Mouse (Mus musculus) hindbrain, embryonic 11.5 days (tissue): ENCODE results near the gene Gpa33. TPM values are rescaled to one million over a fixed set of nuclear protein-coding genes. Genes with fewer than 3 reads are reported as not detected.

Experiments
- ATAC-seq: fragments of 200-750 bp; cut with Nextera tagmentation; 2 replicates; pipeline ENCODE4 v1.8.0; 2017; ENCODE audit warnings: mild to moderate bottlenecking, moderate TSS enrichment, moderate library complexity; ENCODE audit not compliant: low FRiP score
- DNase-seq: peaks from one replicate; pipeline ENCODE4 v3.0.0-alpha.2; 2015; ENCODE audit warnings: low spot score
- H3K27ac ChIP-seq: fragments of 300-500 bp; sonication (generic); 2 replicates; pipeline ENCODE4 v1.5.1; 2014; ENCODE audit warnings: mild to moderate bottlenecking, low read depth, low read length
- H3K27me3 ChIP-seq: fragments of 300-500 bp; sonication (generic); 2 replicates; pipeline ENCODE4 v1.6.1; 2014; ENCODE audit warnings: mild to moderate bottlenecking, low read length, moderate library complexity, mixed read lengths; ENCODE audit not compliant: control insufficient read depth, insufficient read depth
- H3K36me3 ChIP-seq: fragments of 300-500 bp; sonication (generic); 2 replicates; pipeline ENCODE4 v1.6.1; 2014; ENCODE audit warnings: mild to moderate bottlenecking, low read length, moderate library complexity, mixed read lengths; ENCODE audit not compliant: control insufficient read depth, insufficient read depth
- H3K4me1 ChIP-seq: fragments of 300-500 bp; sonication (generic); replicated peaks from 2 replicates; pipeline ENCODE4 v1.6.1; 2014; ENCODE audit warnings: low read length, mixed read lengths; ENCODE audit not compliant: control insufficient read depth, insufficient read depth
- H3K4me2 ChIP-seq: fragments of 300-500 bp; sonication (generic); replicated peaks from 2 replicates; pipeline ENCODE4 v1.6.1; 2014; ENCODE audit warnings: mild to moderate bottlenecking, low read depth, low read length
- H3K4me3 ChIP-seq: fragments of 300-500 bp; sonication (generic); 2 replicates; pipeline ENCODE4 v1.5.1; 2014; ENCODE audit warnings: low read depth, low read length
- H3K9ac ChIP-seq: fragments of 300-500 bp; sonication (generic); 2 replicates; pipeline ENCODE4 v1.6.1; 2014; ENCODE audit warnings: low read depth, low read length
- H3K9me3 ChIP-seq: fragments of 300-500 bp; sonication (generic); 2 replicates; pipeline ENCODE4 v1.6.1; 2016; ENCODE audit warnings: low read length; ENCODE audit not compliant: control insufficient read depth
- WGBS: fragments of 180-500 bp; shearing (Covaris S2); extraction: QIAGEN DNeasy Blood & Tissue Kit; methylation state at CpG from one replicate; pipeline ENCODE4 v1.1.7; 2014; 5-methylcytosine and 5-hydroxymethylcytosine counted together
- polyA plus RNA-seq: library from polyadenylated mRNA; unstranded; fragments of >200 nt; fragmentation: Nextera tagmentation; extraction: Ambion mirVana; gene quantifications from 2 replicates; pipeline ENCODE4 v1.2.1, GENCODE M21; 2014

The Gpa33 gene
- polyA plus RNA-seq, 1 experiment from 2014 or later = 0.12 TPM

DNA sequence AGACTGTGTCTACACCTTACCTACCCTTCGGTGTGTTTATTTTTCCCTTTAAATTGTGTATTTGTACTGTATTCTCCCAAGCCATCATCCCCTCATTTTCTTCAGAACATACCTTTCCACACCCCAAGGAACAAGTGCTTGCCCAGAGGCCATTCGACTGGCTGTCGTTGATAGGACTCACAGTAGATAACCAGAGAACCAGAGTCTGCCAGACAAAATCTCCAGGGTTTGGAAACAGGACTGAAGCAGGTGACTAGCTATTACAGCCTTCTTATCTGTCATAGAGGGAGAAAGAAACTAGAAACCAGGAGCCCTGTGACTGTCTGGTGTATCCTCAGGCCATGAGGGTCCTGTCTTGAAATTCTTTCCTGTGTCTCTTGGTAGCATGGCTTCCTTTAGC is 25.2 kb upstream of the Gpa33 start:
- no peaks in the 10 kb centered on the region for H3K36me3 ChIP-seq
- ATAC-seq = no peak
- H3K4me3 ChIP-seq = no peak overlapping the region
- H3K9me3 ChIP-seq = no peaks in the 10 kb centered on the region
- H3K4me2 ChIP-seq = no peak overlapping the region
- 0 out of 2 replicates have a peak, but pooled peaks cover 2% of the 10 kb centered on the region for H3K27me3 ChIP-seq
- no peak for DNase-seq
- 94% methylated on average over 3 of the region's 3 CpGs for WGBS
- no peaks in the 10 kb centered on the region for H3K4me1 ChIP-seq
- no peak overlapping the region for H3K27ac ChIP-seq
- H3K9ac ChIP-seq = no peak overlapping the region

DNA sequence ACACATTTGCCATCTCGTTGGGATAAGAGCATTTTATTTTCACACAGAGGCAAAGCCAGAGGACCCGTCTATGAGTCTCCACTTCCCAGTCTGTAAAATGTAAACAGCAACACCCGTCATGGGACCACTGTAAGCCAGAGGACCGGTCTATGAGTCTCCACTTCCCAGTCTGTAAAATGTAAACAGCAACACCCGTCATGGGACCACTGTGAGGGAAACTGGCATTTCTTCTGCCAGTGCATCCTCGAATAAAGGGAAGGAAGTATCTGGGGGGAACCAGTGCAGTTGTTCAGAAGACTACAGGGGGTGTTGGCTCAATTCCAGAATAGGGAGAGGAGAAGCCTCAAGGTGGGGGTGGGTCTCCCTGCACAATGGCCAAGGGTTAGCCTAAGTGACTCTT is 24.6 kb upstream of the Gpa33 start:
- no peak for ATAC-seq
- Histone ChIP-seq H3K9ac (no peak overlapping the region), H3K4me2 (no peak overlapping the region), H3K27me3 (0 out of 2 replicates have a peak, but pooled peaks cover 2% of the 10 kb centered on the region), H3K27ac (no peak overlapping the region), H3K4me3 (no peak overlapping the region), H3K36me3 (no peaks in the 10 kb centered on the region), H3K9me3 (no peaks in the 10 kb centered on the region), H3K4me1 (no peaks in the 10 kb centered on the region)
- WGBS = 84% methylated on average over 6 of the region's 6 CpGs
- no peak for DNase-seq

DNA sequence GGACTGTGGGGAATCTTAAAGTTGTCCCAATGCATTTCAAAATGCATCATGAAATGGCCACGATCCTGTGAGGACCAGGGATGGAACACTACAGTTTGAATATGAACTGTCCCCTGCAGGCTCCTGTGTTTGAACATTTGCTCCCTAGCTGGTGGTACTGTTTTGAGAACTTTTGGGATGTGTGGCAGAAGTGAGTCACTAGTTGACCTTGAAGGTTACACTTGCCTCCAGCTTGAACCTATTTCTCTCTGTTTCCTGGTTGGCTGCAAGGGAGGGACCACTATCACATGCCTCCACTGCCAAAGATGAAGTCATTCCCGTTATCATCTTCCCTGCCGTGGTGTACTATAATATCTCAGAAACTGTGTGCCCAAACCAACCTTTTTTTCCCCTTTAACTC is 15.1 kb upstream of the Gpa33 start:
- no peak overlapping the region for H3K4me3 ChIP-seq
- ATAC-seq (no peak), DNase-seq (no peak)
- no peaks in the 10 kb centered on the region for H3K4me1 ChIP-seq
- no peak overlapping the region for H3K4me2 ChIP-seq
- 82% methylated on average over 3 of the region's 3 CpGs for WGBS
- H3K27me3 ChIP-seq = no peaks in the 10 kb centered on the region
- H3K9me3 ChIP-seq = no peaks in the 10 kb centered on the region
- no peak overlapping the region for H3K9ac ChIP-seq
- H3K36me3 ChIP-seq = no peaks in the 10 kb centered on the region
- no peak overlapping the region for H3K27ac ChIP-seq

DNA sequence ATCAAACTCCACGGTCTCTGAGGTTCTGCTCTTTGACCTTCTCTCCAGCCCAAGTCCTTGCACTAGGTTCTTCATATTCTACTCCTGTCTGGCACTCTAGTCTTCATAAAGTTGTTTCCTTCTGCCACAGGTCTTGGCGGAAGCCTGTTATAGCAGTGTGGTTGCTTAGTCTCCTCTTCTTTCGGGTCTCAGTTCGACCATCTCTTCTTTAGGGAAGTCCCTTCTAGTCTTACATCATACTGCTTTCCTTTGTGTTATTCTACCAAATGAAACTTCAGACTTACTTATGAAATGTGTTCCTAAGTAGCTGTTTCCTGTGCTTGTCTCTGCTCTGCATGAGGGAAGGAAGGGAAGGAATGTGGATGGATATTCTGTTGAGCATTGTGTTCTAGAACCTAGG is 14.3 kb upstream of the Gpa33 start:
- Histone ChIP-seq H3K9me3 (no peaks in the 10 kb centered on the region), H3K36me3 (no peaks in the 10 kb centered on the region), H3K9ac (no peak overlapping the region), H3K27me3 (no peaks in the 10 kb centered on the region), H3K27ac (no peak overlapping the region), H3K4me2 (no peak overlapping the region), H3K4me3 (no peak overlapping the region), H3K4me1 (no peaks in the 10 kb centered on the region)
- 92% methylated on average over 4 of the region's 4 CpGs for WGBS
- ATAC-seq = no peak
- DNase-seq = no peak

DNA sequence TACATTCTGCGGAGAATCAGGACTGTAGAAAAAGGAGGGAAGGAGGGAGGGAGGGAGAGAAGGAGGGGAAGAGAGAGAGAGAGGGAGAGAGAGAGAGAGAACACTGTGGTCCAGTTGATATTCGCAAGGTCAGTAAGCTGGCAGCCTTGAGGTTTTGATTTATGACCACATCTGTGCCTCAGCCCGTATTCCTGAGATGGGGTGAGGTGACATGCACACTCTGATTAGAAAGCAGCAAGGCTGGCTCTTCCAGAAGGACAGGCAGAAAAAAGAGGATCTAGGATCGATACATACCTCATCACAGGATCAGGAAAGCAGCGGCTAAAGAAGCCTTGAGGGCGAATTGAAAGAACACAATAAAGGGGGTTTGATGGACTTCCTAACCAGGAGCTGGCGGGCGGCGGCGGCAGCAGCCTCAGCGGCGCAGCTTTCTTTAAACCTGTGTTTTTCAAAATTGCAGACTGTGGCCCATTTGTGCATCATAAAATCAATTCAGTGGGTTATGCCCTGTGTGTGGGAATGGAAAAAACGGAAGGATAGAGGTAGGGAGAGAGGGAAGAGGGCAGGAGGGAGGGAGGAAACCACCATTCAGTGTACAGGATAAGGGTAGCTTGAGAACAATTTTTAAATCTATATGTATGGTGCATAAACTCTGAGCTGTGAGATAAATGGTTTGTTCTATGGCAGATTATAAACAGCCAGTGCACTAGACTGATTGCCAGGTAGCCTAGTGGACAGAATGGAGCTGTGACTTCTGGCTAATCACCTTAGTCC is 12.0 kb upstream of the Gpa33 start:
- peak; percentile 27; the same call in 1 of the 2 replicates for ATAC-seq

DNA sequence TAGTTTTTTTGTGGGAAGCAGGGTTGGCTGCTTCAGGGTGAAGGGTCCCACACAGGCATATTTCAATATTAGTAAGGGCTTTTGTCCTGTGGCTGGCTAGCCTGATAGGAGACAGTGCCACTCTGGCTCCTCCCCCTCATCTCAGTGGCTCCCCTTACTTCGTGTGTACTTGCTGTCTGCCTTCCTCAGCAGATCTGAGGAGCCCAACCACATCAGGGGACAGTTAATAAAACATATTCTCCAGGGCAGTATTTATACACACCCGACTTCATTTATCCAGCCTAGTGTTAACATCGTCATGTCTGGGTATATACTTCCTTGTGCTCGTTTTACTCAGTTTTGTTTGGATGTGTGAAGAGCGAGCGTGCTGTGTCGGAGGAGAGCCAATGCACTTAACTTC is 7.9 kb upstream of the Gpa33 start:
- no peaks in the 10 kb centered on the region for H3K9me3 ChIP-seq
- WGBS = 85% methylated on average over 7 of the region's 7 CpGs
- no peak overlapping the region for H3K27ac ChIP-seq
- H3K4me3 ChIP-seq = no peak overlapping the region
- H3K4me1 ChIP-seq = no peaks in the 10 kb centered on the region
- no peaks in the 10 kb centered on the region for H3K27me3 ChIP-seq
- no peaks in the 10 kb centered on the region for H3K36me3 ChIP-seq
- H3K9ac ChIP-seq = no peak overlapping the region
- ATAC-seq = no peak
- H3K4me2 ChIP-seq = no peak overlapping the region
- DNase-seq = no peak

More for the DNA sequence above, 12.0 kb upstream of the Gpa33 start:
- 72% methylated on average over 13 of the region's 13 CpGs for WGBS
- H3K4me1 ChIP-seq = no peaks in the 10 kb centered on the region
- H3K27ac ChIP-seq = peak overlapping the region; percentile 60
- no peak overlapping the region for H3K4me2 ChIP-seq
- H3K4me3 ChIP-seq = no peak overlapping the region
- no peak overlapping the region for H3K9ac ChIP-seq
- H3K27me3 ChIP-seq = no peaks in the 10 kb centered on the region
- no peaks in the 10 kb centered on the region for H3K36me3 ChIP-seq
- H3K9me3 ChIP-seq = no peaks in the 10 kb centered on the region
- DNase-seq = no peak

DNA sequence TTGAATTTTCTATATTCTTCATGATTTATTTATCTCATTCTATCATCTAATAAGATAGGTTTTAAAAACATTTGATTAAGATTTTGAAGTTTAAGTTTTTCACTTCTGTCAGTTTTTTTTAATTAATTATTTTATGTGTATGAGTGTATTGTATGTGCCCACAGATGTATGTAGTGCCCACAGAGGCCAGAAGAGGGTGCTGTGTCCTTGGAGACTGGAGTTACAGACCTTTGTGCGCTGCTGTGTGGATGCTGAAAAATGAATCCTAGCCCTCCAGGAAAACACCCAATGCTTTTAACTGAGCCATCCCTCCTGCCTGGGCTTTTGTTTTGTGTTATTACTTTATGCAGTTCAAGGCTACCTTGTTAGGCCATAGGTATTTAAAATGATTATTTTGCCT is 7.0 kb upstream of the Gpa33 start:
- Histone ChIP-seq H3K4me1 (no peaks in the 10 kb centered on the region), H3K36me3 (no peaks in the 10 kb centered on the region)
- no peak for DNase-seq

DNA sequence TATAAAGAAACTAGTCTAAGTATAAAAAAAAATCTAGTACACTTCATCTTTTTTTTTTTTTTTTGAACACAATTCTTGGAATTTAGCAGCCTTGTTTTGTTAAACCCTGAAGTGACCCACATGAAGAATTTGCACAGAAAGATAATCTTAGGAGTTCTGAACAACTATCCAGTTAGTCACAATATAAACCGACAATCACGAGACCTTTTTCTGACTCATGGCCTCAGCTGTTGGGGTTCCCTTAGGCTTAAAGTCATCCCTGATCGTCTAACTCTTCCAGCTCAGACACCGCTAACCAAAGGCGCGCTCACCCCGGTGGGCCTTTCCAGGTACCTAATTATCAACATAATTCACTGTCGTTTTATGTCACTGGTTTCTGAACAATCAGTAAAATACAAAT is 6.3 kb upstream of the Gpa33 start:
- Histone ChIP-seq H3K36me3 (no peaks in the 10 kb centered on the region), H3K4me1 (no peaks in the 10 kb centered on the region), H3K9me3 (no peaks in the 10 kb centered on the region), H3K27ac (no peak overlapping the region), H3K4me3 (no peak overlapping the region), H3K27me3 (no peaks in the 10 kb centered on the region), H3K9ac (no peak overlapping the region), H3K4me2 (no peak overlapping the region)
- DNase-seq (no peak), ATAC-seq (no peak)
- WGBS = 94% methylated on average over 8 of the region's 8 CpGs

More for the DNA sequence above, 7.0 kb upstream of the Gpa33 start:
- H3K4me2 ChIP-seq = no peak overlapping the region
- no peak overlapping the region for H3K4me3 ChIP-seq
- no peak overlapping the region for H3K9ac ChIP-seq
- no peaks in the 10 kb centered on the region for H3K27me3 ChIP-seq
- 96% methylated on average over 1 of the region's 1 CpGs for WGBS
- no peak for ATAC-seq
- H3K27ac ChIP-seq = no peak overlapping the region
- no peaks in the 10 kb centered on the region for H3K9me3 ChIP-seq

DNA sequence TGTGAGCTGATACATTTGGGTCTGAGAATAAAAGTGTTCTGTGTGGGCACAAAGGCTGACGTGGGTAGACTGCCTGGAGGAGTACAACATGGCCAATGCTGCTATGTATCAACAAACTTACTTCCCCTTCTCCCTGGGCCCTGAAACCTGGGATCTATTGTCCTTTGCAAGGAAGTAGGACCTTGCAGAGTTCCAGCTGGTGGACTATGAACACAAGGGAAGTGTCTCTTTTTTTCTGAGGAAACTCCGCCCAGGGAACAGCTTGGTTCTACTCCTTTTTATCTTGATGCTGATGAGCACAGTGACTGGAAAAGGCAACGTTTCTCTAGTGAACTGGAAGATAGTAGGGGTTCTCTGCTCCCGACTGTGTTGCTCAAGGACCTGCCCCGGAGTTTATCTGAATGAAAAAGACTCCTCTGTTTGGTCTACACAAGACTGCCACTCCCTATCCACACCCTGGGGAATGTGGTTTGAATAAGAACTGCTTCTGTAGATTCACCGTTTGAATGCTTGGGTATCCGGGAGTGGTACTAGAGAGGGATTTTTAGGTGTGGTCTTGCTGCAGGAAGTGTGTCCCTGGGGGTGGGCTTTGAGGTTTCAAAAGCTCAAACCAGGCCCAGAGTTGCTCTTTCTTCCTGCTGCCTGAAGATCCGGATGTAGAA is 5.0 kb upstream of the Gpa33 start:
- ATAC-seq (no peak), DNase-seq (no peak)
- no peaks in the 10 kb centered on the region for H3K4me1 ChIP-seq
- no peaks in the 10 kb centered on the region for H3K9me3 ChIP-seq
- no peak overlapping the region for H3K9ac ChIP-seq
- H3K4me2 ChIP-seq = no peak overlapping the region
- no peaks in the 10 kb centered on the region for H3K27me3 ChIP-seq
- WGBS = 62% methylated on average over 8 of the region's 8 CpGs
- H3K36me3 ChIP-seq = no peaks in the 10 kb centered on the region
- H3K4me3 ChIP-seq = no peak overlapping the region
- no peak overlapping the region for H3K27ac ChIP-seq
